Mouse (Mus musculus): Measurements from ENCODE around the gene Poc1b.

- TF ChIP-seq CTCF (IDR thresholded peaks at IDR 0.05; ENCODE audit: low read depth, low read length) = no peak
- no peak for TF ChIP-seq POLR2A (IDR thresholded peaks at IDR 0.05; ENCODE audit: extremely low read depth, insufficient read depth, low read length)
These were observed 74.7 kb downstream of the Poc1b start for GRCm38 (mm10) chr10:99181497-99181896.
